Mouse (Mus musculus) Patski (cell line): Measurements from ENCODE around the gene Slc43a1. TPM values are rescaled to one million over a fixed set of nuclear protein-coding genes. Genes with fewer than 3 reads are reported as not detected.

Experiments
- ATAC-seq: fragments of 100-300 bp; one replicate; pipeline ENCODE4 v1.8.0; 2021
- CTCF ChIA-PET: fragments of 350-600 bp; sonication (Branson Sonifier 250); formaldehyde crosslinking; loops from one replicate; lab custom pipeline; 2022; ENCODE audit warnings: inconsistent platforms; lab: Charles Lee
- POLR2A ChIA-PET: fragments of 350-600 bp; sonication (Branson Sonifier 250); formaldehyde crosslinking; loops from one replicate; lab custom pipeline; 2022; ENCODE audit warnings: antibody characterized with exemption, inconsistent platforms; lab: Charles Lee
- DNase-seq: peaks from one replicate; pipeline ENCODE4 v3.0.0-alpha.2; 2011; ENCODE audit warnings: low read depth, low spot score
- H3K27me3 ChIP-seq: fragments of 371-371 bp; one replicate; pipeline ENCODE4 v1.5.1; 2021
- CTCF ChIP-seq: fragments of 100-300 bp; IDR thresholded peaks from one replicate; pipeline ENCODE4 v1.5.1; 2021
- in situ Hi-C: fragments of 300-500 bp; cut with MboI; formaldehyde crosslinking; loops from 3 replicates; pipeline ENCODE4 v1.11.1; 2018; ENCODE audit warnings: low pct_unique_long_range_greater_than_20kb, mixed read lengths
- polyA plus RNA-seq: library from polyadenylated mRNA; unstranded; gene quantifications from one replicate; pipeline ENCODE4 v1.2.3, GENCODE M21; 2021

Slc43a1 gene
- polyA plus RNA-seq, 1 experiment from 2014 or later, result 0.22 TPM

DNA sequence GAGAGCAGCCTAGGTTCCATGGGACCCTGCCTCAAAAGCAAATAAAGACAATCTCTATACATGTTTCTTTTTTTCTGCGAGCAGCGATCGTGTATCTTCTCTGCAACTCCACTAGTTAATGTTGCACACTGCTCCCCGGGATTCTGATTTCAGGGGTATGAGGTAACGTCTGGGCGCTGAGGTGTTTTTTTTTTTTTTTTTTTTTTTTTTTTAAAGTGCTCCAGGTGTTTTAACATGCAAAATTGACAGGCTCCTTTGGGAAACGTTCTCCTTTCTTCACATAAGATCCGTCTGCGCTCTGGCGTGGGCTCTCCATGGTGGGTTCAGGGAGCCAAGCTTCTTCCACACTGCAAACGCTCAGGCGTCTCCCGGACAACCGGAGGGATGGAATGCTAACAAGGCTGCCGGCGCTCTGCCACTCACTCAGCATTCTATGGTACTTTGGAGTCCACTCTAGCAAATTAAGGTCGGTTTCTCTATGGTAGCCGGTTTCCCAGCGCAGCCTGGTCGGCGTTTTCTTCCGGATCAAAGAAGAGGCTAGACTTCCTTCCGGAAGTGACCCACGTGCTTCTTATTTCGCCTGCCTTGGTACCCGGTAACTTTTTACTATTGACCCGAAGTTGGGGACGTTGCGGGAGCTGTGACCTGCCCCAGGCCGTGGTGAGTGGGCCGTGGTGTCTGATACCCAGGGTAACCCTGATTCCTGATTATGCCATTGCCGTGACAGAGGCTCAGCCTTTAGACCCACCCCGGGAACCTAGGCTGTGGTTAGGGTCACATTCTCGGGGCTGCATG, 12.0 kb upstream of the Slc43a1 start, which contains the start of gene Timm10:
Gene Timm10, plus strand, starts transcription at position 510 of the 795 bp plus-strand sequence.
- ATAC-seq, result peak; percentile 85
- ChIA-PET CTCF (no interaction called here), POLR2A (interaction anchor here (1.0 kb wide), 1 partner anchor 89 kb away, joined by 3 read pairs; no protein-coding TSS in a partner anchor)
- in situ Hi-C loops, result no loop called here
- peaks cover 7% of the 10 kb centered on the region for H3K27me3 ChIP-seq
- TF ChIP-seq CTCF, result no peak
- DNase-seq, result peak; percentile 87

DNA sequence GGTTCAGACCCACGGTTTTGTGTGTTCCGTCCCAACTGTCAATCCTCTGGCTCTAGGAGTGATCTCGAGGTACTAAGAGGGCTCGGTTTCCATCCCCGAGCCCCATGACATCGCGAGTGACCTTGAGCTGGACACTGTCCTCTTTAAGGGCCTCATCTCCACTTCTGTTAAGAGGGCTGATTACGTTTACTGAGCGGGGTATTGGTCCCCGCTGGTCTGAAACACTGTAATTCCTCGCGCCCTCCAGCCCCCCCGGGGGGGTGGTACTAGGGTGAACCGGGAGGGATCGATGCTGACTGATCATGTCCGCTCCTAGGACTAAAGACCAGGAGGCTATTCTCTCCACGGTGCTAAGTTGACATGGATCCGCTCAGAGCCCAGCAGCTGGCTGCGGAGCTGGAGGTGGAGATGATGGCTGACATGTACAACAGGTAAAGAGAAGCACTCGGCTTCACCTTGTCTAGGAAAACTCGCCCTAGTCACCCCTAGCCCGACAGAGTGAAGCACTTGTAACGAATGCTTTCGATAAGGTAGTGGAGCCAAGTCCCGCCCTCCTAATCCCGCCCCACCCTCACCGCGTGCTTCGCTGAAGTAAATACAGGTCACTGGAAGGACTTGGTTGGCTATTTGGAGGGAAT, 11.2 kb upstream of the Slc43a1 start:
- ATAC-seq (peak; percentile 8), DNase-seq (no peak)
- H3K27me3 ChIP-seq, result peaks cover 7% of the 10 kb centered on the region
- in situ Hi-C loops, result no loop called here
- ChIA-PET CTCF (no interaction called here), POLR2A (interaction anchor here (1.0 kb wide), 1 partner anchor 90 kb away, joined by 3 read pairs; no protein-coding TSS in a partner anchor)
- no peak for TF ChIP-seq CTCF

DNA sequence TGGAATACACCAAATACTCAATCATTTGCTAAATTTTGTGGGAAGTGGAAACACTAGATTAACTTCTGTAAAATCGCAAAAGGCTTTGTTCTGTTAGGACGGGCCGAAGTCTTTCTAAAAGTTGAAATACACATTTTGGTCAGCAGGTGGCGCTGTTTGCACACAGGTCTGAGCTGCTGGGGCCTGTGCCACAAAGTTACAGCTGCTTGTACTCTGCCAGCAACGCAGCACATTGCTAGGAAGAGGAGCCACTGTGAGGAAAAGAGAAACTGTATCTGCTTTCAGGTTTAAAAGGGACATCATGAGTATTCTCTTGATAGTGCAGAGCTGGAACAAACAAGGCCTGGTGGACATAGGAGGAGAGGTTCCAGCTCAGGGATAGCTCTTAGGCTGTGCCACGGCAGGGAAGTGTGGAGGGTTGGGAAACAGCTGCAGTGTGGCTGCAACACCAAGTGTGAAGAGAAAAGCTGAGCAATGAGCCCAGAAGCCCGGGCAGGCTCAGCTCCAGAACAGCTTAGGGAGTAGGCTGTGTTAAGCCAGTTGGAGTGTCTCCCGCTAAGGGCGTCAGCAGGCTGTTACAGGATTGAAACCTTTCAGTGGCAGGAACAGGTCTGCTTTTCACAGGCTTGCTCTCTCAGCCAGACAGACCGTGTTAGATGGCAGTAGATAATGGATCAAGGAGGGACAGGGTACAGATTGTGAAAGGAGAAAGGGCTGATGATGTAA, 6.8 kb upstream of the Slc43a1 start:
- in situ Hi-C loops, result loop anchor here (5.0 kb wide), 1 partner anchor 60 kb away; no protein-coding TSS in a partner anchor
- ChIA-PET CTCF (interaction anchor here (0.7 to 4.5 kb wide), 20 partner anchors 11 to 203 kb away, joined by 3 to 71 read pairs (median 4); partner anchors contain the start of gene Ube2l6), POLR2A (interaction anchor here (0.5 kb wide), 1 partner anchor 205 kb away, joined by 3 read pairs; the partner anchor contains the start of genes P2rx3 and Ssrp1)
- no peaks in the 10 kb centered on the region for H3K27me3 ChIP-seq
- DNase-seq (peak; percentile 33), ATAC-seq (peak; percentile 80)
- TF ChIP-seq CTCF, result peak; percentile 87

DNA sequence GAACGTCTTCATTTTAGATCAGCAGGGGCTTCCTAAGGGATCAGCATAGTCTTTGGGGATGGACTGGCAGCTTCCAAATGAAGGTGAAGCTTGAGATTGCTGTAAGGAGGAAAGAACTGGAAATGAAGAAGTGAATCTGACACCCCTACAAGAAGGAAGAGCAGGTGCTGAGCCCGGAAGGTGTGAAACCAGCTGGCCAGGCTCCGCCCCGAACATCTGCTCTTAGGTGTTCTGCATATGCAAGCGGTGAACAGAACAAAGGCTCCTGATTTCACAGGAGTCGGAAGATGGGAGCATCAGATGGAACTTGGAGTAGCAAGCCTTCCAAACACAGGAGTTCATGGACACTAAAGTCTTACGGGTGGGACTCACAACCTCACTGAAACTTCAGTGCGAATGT, 1.5 kb upstream of the Slc43a1 start:
- ChIA-PET CTCF (interaction anchor here (1.9 to 2.9 kb wide), 2 partner anchors 19 to 52 kb away, joined by 9 to 11 read pairs; no protein-coding TSS in a partner anchor), POLR2A (no interaction called here)
- ATAC-seq (no peak), DNase-seq (no peak)
- no peak for TF ChIP-seq CTCF
- in situ Hi-C loops, result no loop called here
- H3K27me3 ChIP-seq, result peaks cover 13% of the 10 kb centered on the region

DNA sequence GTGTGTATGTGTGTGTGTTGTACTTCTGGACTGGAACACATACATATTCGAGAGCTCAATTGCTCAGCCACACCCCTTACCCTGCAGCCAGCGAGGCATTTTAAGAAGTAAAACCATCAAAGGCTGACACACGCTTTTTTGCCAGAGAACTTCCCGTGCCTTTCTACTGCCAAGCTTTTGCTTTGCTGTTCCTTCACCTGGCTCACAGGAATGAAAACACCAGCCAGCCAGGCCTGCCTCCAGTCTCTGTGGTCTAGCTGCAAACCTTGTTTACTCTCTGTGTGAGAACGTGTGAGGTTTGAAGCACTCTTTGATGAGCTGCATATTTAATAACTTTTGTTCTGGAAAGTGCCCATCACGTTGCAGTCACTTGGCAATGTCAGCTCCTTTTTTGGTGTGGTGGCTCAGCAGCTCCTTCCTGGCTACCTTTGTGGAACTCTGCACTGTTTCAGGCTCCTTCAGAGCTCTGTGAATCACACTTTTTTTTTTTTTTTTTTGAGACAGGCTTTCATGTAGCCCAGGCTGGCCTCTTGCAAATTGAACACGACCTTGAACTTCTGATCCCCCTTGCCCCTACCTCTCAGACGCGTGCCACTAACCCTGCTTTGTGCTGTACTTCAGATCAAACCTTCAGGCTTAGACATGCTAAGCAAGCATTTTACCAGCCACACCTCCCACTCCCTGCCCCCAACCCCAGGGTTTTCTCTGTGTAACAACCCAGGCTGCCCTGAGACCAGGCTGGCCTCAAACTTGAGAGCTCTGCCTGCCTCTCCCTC, 645 bp upstream of the Slc43a1 start:
- no peak for TF ChIP-seq CTCF
- DNase-seq (no peak), ATAC-seq (no peak)
- POLR2A ChIA-PET, result interaction anchor here (0.6 kb wide), 1 partner anchor 92 kb away, joined by 3 read pairs; no protein-coding TSS in a partner anchor
- CTCF ChIA-PET, result interaction anchor here (0.7 to 1.9 kb wide), 2 partner anchors 15 to 18 kb away, joined by 3 to 9 read pairs; no protein-coding TSS in a partner anchor
- in situ Hi-C loops, result no loop called here
- peaks cover 13% of the 10 kb centered on the region for H3K27me3 ChIP-seq

DNA sequence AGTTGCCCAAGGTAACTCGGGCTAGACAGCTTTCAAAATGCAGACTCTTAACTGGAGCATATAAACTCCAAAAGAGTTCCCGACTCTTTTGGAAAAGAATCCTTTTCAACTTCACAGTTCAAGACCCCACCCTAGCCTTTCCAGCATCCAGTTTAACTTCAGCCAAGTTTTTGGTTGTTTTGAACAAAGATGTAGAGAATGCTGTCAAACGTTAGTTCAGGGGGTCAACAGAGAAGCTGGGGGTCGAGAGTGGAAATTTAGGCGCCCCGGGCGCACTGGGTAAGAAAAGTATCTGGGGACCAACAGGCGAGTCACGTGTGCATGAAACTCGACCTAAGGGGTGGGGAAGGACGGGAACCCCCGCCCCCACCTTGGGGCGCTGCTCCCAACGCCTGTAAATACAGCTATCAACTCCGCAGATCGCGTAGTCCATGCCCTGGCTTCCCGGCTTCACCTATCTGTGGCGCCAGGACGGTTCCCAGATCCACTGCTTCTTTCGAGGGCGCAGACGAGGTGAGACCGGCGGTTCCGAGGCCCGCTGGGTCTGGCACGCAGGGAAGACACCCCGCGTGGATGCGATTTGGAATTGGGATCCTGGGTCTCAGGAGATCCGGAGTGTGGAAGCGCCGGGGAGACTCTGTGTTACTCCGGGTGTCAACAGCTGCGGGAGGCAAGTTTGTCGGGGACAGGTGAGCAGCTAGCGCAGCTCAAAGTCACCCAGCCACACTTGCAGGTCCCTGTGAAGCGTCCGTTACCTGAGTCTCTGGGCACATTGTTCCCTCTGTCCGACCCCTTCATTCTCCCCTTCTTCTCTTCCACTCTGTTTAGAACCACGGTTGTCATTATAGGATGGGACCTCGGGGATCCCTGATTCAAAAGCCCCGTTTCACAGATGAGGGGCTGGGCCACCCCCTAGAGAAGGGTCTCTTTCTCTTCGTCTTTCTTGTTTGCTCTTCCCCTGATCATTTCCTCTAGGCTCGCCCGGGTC, 637 bp downstream of the Slc43a1 start:
- ChIA-PET POLR2A (no interaction called here), CTCF (interaction anchor here (1.4 to 1.9 kb wide), 2 partner anchors 17 to 25 kb away, joined by 3 to 9 read pairs; no protein-coding TSS in a partner anchor)
- peaks cover 13% of the 10 kb centered on the region for H3K27me3 ChIP-seq
- no peak for DNase-seq
- in situ Hi-C loops, result no loop called here
- no peak for ATAC-seq
- TF ChIP-seq CTCF, result no peak

DNA sequence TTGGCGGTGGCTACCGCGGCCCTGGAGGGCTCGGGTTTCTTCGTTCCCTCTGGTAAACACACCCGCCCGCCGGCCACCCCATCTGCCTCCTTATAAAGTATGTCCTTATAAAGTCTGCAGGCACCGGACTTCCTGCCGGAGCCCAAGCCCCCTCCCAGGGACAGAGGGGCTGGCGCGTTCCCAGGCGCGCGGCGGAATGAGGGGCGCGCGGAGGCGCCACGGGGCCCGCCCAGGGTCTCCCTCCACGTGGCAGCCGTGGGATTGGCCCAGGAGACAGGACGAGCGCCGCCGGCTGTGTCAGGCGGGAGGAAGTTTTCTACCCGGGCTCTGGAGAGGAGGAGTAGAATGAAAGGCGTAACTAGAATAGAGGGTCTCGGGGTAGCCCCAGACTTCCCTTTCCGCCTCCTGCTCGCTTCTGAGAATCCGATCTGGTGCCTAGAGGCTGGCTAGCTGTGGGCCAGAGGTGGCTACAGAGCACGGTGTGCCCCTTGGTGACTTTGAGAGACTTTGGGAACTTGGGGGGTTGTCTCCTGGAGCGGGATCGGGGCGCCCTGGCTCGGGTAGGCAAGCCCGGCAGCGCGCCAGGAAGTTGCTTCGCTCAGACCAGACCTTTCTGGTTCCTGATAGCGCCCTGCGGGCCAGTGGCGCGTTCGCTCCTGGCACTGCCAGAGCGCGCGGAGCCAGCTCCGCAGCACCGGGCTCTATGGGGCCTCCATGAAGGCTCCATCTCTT, 1.5 kb downstream of the Slc43a1 start:
- ChIA-PET CTCF (interaction anchor here (1.4 kb wide), 1 partner anchor 24 kb away, joined by 3 read pairs; no protein-coding TSS in a partner anchor), POLR2A (no interaction called here)
- ATAC-seq, result peak; percentile 54
- TF ChIP-seq CTCF, result no peak
- in situ Hi-C loops, result no loop called here
- DNase-seq, result no peak
- H3K27me3 ChIP-seq, result peaks cover 13% of the 10 kb centered on the region
